Mouse (Mus musculus): ENCODE data around the gene Lgals3. TPM values are rescaled to one million over a fixed set of nuclear protein-coding genes. Genes with fewer than 3 reads are reported as not detected.
"Not testable (repeated sequence)": the region's sequence is repeated elsewhere in the genome, so short reads cannot be mapped to it uniquely, and the experiment has no call there.

Gene Lgals3
- 1 to 10 TPM in 1 of 2 experiments, under 1 TPM in 1; 0.91 to 1.3 TPM for total RNA-seq (2021)

DNA sequence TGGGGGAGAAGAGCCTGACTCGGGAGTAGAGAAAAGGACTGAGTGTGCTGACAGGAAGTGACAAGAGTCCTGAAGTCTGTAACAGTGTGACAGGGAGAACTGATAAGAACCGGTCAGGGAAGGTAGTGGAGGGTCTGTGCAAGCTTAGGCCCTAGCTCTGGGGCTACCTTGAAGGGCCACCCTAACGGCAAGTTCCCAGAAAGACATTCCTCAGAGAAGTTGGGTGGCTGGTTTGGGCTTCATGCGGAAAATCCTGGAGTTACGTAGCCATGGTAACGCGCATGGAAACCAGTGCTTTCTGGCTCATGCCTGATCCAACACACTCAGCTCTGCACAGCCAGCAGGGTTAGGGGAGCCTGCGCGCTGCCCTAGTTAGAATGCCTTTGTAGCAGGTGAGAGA is at the start of gene Lgals3:
Gene Lgals3 (plus strand): TSS at position 291 of the 400 bp plus-strand sequence.
- DNase-seq (ENCODE audit: extremely low spot score in 1 of 2, low spot score in 1 of 2): peak; percentile 32 to 45

DNA sequence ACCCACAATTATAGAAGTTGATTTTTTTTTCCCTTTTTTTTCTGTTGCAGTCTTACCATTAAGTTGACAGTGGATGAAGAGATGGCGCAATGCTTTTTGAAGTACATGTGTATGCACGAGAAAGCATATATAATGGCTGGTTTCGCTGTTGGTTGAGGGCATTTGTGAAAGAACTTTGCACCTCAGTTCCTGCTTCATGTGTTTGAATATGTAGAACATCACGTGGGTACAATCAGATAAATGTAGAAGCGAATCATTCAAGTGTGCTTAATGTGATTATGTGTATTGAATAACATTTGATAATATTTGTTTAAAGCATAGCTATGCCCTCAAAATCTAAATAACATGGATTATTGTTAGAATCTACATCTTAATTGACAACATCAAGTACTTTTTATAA is 48.2 kb upstream of the Lgals3 start:
- no peak for DNase-seq (ENCODE audit: extremely low spot score in 1 of 2, low spot score in 1 of 2)

DNA sequence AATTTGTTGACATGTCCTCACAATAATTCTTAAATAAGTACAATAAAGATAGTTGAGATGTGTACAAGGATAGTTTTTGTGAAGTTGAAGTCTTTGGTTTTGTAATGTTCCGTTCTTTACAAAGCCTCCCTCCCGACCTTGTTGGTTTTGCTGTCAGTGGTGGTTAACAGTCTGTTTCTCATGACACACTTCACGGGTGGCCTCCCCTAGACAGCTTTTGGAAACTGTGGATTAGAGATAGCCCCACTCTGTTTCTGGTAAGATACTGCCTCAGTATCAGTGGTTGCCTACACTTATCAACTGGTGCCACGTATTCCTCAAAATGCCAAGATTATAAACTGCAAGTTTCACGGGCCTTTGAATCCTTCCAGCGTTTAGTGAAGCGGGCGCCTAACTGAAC is 46.0 kb upstream of the Lgals3 start:
- not testable (repeated sequence) for DNase-seq (ENCODE audit: extremely low spot score in 1 of 2, low spot score in 1 of 2)

DNA sequence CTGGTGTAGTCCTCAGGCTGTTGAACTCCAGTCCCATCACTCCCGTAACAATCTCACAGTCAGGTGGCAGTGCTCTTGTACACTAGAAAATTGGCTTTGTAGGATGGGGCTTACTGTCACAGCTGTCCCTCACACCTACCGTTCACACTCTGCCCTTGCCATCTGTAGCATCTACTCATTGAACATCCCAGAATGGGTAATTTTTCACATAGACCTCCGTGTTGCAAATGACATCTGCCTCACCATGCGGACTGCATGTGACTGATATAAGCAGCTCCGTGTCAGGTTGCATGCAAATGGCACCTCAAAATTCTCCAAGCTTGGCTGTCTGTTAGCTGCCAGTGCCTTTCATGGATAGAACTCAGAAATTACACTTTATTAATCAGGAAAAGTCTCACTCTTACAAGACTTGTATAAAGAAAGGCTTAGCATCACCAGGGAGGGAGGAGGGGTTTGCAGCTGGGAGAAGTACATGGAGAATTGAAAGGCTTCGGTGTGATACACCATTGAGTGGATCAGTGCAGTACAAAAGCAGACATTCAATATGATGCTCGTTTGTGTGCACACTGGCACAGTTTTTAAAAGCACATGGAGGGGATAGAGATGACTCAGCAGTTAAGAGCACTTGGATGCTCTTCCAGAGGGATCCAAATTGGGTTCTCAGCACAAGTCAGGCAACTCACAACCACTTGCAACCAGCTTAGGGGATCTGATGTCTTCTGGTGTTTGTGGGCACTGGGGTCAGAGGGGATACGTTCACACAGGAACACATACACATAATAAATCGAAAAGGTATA is 41.4 kb upstream of the Lgals3 start:
- DNase-seq (ENCODE audit: extremely low spot score in 1 of 2, low spot score in 1 of 2): no peak

DNA sequence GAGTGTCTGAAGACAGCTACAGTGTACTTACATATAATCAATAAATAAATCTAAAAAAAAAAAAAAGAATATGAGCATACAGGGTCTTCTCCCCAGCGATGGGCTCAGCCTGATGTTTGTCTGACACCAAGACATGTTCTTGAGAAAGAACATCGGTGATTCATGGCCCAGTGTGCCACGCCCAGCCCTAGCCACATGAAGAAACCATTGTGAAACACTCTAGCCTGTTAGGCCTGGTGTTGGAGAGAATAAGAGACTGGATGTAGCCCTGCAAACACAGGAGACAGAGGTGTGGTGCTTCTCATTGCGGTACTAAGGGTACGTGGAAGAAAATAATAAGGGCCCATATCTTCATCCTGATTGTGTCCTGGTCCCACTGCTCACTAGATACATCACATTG is 40.2 kb upstream of the Lgals3 start:
- DNase-seq (ENCODE audit: extremely low spot score in 1 of 2, low spot score in 1 of 2): no peak

DNA sequence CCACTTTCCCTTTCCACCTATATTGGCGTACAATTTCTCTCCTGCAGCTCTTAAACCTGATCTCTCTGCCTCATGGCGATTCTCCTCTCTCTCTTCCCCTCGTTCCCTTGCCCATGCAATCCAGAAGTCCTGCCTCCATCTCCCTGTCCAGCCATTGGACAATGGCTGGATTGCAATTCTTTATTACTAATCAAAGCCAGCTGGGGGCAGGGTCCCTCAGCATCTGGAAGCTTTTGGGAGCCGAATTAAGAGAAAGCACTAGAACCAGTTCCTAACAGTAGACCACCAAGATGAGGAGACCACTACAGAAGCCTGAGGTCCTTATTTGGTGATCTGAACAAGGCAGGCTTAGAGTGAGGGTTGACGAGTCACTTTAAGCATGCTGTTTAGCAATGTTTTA is 35.6 kb upstream of the Lgals3 start:
- DNase-seq (ENCODE audit: extremely low spot score in 1 of 2, low spot score in 1 of 2): no peak

DNA sequence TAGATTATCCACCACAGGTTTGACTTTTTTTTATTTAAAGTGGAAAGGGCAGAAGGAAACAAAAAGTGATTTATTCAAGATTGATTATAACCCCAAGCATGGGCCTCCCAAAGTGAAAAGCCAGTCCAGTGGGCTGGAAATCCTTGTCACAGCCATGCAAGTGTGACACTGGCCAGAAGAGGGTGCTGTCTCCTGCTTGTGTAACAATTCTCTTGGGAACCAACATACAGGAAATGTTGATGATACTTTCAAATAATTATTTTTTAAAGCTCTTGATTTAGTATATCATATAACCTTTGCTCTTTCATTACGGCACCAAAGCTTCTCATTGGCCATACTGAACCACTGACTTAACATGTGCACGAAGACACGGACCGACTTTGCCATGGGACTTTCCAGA is 32.7 kb upstream of the Lgals3 start:
- peak; percentile 64 to 86 for DNase-seq (ENCODE audit: extremely low spot score in 1 of 2, low spot score in 1 of 2)

DNA sequence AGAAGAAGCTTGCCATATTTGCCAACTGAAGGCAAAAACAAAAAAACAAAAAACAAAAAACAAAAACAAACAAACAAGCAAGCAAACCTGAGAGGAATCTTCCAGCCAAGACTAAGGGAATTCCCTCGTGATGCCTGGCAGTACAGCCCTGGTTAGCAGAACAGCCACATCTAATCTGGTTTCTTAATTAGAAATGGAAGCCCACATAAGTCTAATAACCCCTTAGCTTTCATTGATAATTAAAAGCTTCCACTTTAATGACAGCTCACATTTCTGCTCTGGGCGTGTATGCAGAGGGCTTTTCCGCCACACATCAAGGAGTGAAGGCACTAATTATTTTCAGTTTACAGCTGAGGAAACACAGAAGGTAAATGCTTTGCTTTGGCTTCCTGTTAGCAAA is 32.3 kb upstream of the Lgals3 start:
- no peak for DNase-seq (ENCODE audit: extremely low spot score in 1 of 2, low spot score in 1 of 2)

DNA sequence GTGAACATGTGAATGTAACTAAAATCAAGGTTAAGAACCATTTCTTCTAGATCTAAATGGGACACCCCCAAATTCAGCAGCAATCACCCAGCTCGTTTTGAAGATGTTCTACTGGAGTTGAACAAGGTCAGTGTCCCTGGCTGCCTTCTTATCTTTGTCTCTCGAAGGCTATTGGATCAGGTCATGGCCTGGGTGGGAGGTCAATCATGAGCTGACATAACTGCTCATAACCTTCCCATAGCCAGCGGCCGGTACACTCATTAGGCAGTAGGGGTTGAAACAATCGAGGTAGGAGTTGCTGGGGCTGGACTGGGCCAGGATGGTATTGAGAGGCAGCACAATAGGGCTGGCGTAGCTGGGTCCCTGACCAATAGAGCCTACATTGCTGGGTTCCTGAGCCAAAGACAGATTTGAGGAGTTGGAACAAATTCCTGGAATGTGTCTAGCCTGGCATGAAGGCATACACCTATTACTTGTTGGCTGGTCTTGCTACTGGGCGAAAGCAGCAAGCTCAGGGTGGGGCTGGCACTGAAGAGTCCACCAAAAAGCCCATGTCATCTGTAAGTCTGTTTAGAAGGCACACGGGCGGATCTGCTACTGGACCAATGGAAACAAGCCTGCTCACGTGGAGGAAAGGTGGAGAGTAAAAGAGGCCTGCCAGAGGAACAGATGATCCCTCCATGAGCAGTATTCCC is 27.2 kb upstream of the Lgals3 start:
- DNase-seq (ENCODE audit: extremely low spot score in 1 of 2, low spot score in 1 of 2): no peak

DNA sequence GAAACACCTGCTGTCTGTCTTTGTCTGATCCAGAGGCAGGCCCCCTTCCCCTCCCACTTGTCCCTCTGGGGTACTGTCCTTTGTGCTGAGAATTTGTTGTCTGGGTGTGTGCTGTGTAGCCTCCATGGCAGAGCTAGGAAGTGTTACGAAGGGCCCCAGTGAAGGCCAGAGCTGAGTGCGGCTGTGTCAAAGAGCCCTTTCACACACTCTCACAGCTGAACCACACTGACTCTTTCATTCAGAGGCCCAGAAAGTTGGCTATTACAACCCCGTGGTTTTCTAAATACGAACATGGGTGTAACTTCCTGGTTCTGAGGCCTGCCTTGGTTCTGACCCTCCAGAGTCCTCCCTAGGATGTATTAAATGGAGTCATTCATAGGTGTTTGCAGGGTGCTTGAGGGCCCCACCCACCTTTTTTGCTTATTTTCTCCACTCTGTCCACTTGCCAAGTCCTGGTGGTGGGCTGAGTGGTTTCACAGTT is 25.7 kb upstream of the Lgals3 start:
- no peak for DNase-seq (ENCODE audit: extremely low spot score in 1 of 2, low spot score in 1 of 2)

DNA sequence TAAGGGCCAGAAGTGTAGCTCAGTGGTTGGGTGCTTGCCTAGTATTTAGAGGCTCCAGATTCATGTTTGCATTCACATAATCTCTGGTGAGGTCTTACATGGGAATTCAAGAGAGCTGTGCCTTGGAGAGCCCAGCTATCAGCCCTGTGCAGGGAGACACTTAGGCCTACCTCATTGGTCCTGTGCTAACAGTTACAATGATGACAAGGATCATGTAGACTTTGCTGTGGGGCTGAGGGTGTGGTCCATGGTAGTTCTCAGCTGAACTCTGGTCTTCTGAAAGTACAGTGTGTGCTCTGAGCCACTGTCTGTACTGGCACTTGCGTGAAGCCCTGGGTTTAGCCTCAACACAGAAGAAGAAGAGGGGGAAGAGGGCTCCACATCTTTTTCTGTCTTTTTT is 20.8 kb upstream of the Lgals3 start:
- DNase-seq (ENCODE audit: extremely low spot score in 1 of 2, low spot score in 1 of 2): no peak

DNA sequence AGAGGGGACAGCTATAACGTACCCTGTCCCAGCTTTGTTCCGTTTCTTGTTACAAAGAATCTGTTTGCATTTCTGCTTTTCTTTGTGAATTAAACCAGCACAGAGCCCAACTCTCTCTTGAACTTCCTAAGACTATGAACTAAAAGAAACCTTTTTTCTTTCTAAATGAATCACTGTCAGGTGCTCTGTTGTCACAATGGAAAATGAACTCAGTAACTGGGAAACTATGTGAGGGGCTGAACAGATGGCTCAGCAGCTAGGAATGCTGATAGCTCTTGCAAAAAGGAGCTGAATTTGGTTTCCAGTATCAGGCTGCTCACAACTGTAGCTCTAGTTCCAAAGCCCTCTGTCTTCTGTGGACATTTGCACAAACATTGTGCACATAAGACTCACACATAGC is 16.6 kb upstream of the Lgals3 start:
- no peak for DNase-seq (ENCODE audit: extremely low spot score in 1 of 2, low spot score in 1 of 2)

DNA sequence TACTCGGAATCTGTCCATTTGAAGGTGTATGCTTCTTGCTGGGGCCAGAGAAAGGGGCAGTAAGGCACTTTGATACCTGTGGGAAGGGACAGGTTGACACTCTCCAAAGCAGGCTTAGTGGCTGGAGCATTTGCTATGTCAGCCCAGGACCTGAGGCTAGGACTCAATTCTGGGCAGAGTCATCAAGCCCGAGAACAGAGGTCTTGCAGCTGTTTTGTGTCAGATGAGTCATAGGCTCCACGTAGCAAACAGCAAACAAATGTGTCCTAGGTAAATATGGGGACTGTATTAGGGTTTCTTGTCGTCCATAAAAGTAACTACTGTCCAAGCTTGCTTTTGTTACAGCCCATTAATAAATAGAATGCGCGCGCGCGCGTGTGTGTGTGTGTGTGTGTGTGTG is 15.3 kb upstream of the Lgals3 start:
- no peak for DNase-seq (ENCODE audit: extremely low spot score in 1 of 2, low spot score in 1 of 2)

DNA sequence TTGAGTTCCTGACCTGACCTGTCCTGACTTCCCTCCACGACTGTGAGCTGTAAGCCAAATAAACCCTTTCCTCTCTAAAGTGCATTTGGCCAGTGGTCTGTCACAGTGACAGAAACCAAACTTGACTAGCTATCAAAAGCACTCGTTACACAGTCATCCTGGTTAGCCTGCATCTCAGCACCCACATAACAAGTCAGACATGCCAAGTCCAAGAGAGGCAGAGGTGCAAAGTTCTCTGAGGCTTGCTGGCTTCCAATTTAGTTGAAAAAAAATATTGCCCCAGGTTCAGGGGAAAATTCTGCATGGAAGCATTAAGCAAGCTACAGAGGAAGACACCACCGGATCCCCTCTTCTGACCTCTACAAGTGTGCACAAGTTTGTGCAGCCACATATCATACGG is 14.3 kb upstream of the Lgals3 start:
- DNase-seq (ENCODE audit: extremely low spot score in 1 of 2, low spot score in 1 of 2): no peak

DNA sequence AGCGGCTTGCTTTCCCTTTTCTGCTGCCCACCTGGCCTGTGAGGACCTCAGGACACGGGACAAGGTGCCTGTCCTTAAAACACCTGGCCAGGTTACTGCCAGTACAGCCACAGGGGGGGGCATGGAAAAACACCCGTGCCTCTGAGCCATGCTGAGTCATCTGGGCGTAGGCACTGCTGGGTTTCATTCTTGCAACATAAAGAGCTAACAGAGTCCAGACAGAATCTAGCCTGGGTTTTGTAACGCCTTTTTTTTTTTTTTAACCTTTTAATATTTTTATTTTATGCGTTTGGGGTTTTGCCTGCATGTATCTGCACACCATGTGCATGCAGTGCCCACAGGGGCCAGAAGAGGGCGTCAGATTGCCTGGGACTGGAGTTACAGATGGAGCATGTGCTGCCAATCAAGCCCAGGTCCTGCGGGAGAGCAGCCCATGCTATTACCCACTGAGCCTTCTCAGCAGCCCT is 13.4 kb upstream of the Lgals3 start:
- no peak for DNase-seq (ENCODE audit: extremely low spot score in 1 of 2, low spot score in 1 of 2)

DNA sequence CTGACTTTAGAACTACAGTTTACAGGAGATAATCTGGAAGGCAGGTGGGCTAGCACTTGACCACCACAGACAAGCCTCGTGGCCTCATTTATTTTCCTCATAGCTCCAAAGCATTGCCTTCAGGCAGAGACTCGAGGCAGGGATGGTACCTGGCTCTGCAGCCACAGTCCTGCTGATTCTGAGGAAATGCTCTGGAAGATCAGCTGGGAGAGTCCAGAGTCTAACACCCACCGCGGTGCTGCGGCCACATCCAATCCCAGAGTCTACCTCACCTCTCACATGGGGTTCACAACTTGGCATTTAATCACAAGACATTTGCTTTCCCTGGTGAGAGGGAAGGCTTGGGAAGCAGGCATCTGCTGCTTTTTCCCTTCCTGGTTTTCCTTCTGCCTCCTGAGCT is 12.6 kb upstream of the Lgals3 start:
- no peak for DNase-seq (ENCODE audit: extremely low spot score in 1 of 2, low spot score in 1 of 2)

DNA sequence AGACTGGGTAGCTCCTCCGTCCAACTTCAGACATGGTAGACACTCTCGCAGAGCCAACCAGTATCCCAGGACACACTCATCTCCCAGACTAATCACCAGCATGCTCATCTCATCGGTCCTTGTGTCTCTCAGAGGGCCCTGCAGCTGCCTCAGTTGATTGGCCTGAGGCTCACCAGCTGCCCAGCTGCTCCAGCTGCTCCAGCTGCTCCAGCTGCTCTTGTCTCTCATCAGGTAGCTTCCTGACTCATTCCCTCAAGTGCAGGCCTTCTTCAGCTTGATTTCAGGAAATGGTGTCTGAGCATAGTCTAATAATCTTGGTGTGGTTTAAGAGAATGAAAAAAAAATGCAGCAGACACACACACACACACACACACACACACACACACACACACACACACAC is 10.9 kb upstream of the Lgals3 start:
- no peak for DNase-seq (ENCODE audit: extremely low spot score in 1 of 2, low spot score in 1 of 2)

DNA sequence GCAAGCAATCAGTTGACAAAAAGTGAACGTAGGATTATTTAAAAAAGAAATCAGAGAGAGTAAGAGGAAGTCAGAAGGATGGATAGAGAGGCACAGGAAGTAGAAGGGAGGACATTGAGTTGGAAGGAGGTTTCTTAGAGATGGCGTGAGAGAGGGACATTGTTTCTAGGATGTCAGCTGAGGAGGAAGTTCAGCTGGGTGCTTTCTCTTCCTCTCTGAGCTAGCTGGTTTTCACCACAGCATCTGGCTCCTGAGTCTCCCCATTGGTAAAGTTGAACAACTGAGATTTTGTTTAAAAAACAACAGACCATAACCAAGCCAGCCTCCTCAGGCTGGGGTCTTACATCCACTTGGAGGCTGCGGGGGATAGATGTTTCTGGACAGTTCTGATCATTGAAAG is 7.9 kb upstream of the Lgals3 start:
- no peak for DNase-seq (ENCODE audit: extremely low spot score in 1 of 2, low spot score in 1 of 2)

DNA sequence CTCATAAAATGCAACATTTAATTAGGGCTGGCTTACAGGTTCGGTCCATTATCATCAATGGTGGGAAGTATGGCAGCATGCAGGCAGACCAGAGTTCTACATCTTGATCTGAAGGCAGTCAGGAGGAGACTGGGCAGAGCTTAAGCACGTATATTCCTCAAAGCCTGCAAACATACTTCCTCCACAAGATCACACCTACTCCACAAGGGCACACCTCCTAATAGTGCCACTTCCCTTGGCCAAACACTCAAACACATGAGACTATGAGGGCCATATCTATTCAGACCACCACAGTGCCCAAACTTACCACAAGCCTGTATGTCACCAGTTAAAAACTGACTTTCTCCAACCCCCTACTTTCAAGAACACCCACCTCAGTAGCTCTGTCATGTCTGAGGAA is 6.1 kb upstream of the Lgals3 start:
- DNase-seq (ENCODE audit: extremely low spot score in 1 of 2, low spot score in 1 of 2): no peak

DNA sequence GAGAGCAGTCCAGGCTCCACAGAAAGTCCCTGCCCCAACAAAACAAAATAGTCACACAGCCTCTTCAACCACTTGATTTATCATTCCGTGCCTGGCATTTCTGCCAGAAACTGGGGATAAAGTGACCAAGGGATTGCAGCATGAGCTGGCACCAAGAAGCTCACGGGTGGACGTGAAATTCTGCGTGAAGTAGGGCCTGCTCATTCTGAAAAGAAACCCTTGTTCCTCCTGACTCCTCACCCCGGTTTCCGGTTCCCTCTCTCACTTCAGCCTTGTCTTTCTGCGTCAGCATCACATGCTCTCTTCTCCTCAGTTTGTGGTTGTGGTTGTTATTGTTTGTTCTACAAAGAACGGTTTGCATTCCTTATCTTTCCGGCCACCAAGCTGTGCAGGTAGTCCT is 5.7 kb upstream of the Lgals3 start:
- DNase-seq (ENCODE audit: extremely low spot score in 1 of 2, low spot score in 1 of 2): no peak

DNA sequence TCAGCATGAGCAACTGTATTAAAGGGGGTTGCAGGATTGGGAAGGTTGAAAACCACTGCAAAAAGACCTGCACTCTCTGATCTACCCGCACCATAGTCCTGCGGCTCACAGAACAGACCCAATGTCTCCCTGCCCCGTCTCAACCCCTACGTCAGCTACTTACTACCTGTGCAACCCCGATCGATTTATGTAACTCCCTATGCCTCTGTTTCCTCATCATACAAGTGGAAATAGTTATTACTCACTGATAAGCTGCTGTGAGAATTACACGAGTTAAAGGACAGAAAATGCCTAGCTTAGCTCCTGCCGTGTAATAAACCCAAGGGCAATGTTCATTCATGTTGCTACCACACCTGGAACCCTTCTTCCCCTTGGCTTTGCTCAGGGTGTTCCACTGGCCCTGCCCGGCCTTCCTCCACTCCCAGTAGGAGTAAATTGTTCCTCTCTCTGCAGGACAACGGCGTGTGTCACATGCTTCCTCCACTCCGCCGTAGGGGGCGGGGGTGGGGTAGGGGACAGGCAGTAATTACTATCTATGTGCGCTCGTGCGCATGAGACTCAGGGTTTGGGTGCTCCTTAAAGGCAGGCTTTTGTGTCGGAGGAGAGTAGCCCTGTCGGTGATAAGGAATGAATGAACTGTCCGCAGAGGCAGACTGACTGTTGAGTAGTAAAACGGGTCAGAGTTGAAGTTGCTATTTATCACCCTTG is 2.7 kb upstream of the Lgals3 start:
- DNase-seq (ENCODE audit: extremely low spot score in 1 of 2, low spot score in 1 of 2): no peak
